Mouse (Mus musculus): ENCODE data around the gene Lrch3. TPM values are rescaled to one million over a fixed set of nuclear protein-coding genes. Genes with fewer than 3 reads are reported as not detected.

Gene Lrch3
- polyA plus RNA-seq, 1 experiment from 2014 or later: 54.2 TPM

GRCm38 (mm10) chr16:32876831-32877230 is 37.1 kb upstream of the Lrch3 start:
- DNase-seq (ENCODE audit: low spot score) (no peak), ATAC-seq (ENCODE audit: low FRiP score) (no peak)
- 36% methylated on average over 9 of the region's 9 CpGs for WGBS
- no peak overlapping the region for H3K27ac ChIP-seq (ENCODE audit: low read depth, low read length)
- no peaks in the 10 kb centered on the region for H3K9me3 ChIP-seq (ENCODE audit: control insufficient read depth, low read length)
- peak overlapping the region; percentile 80 for H3K4me2 ChIP-seq (replicated peaks; ENCODE audit: low read depth, low read length)
- H3K27me3 ChIP-seq (ENCODE audit: control insufficient read depth, insufficient read depth, low read length): no peaks in the 10 kb centered on the region
- H3K36me3 ChIP-seq (ENCODE audit: control insufficient read depth, insufficient read depth, low read length): no peaks in the 10 kb centered on the region
- peak overlapping the region; percentile 84; the same call in 1 of the 2 replicates for H3K9ac ChIP-seq (ENCODE audit: low read depth, low read length)
- peaks cover 2% of the 10 kb centered on the region for H3K4me1 ChIP-seq (replicated peaks; ENCODE audit: control insufficient read depth, insufficient read depth, low read length)
- peak overlapping the region; percentile 92 for H3K4me3 ChIP-seq (ENCODE audit: low read depth, low read length)

DNA sequence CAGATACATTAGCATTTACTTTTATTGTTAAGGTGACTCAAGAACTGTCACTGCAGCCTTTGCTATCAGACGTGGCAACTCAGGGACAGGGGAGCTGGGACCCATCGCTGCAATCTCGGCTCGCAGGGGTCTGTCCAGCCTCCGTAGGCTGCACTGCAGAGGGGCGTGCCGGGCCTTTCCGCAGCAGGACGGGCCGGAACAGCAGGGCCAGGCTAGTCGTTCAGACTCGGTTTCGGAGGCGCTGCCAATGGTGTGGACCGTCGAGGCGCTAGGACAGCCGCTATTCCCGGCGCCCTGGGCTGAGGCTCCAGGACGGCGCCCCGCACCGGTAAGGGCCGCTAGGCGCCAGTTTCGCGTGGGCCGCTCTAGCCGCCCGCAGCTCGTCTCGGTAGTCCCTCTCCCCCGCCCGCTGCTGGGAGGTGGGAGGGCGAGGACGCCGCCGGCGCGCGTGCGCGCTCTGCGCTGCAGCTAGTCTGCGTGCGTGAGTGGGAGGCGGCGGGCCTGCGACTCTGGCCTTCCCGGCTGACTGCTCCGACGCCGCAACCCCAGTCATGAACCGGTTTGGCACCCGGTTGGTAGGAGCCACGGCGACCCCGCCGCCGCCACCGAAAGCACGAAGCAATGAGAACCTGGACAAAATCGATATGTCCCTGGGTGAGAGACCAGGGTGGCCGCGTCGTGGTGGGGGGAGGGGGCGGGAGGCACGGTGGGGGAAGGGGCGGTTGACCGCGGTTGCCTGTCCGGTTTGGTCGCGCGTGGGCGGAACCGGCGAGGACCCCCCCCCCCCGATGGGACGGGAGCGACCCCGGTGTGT is 36.4 kb upstream of the Lrch3 start, which contains the start of the genes Fyttd1 and Rubcn:
Gene Fyttd1 (plus strand): TSS at position 158 of the 814 bp plus-strand sequence.
Gene Rubcn (minus strand): TSS at position 424 of the 814 bp plus-strand sequence.
- H3K9ac ChIP-seq (ENCODE audit: low read depth, low read length): peak within 1 kb of the TSS; percentile 84
- peaks cover 2% of the 10 kb centered on the region for H3K4me1 ChIP-seq (replicated peaks; ENCODE audit: control insufficient read depth, insufficient read depth, low read length)
- H3K27me3 ChIP-seq (ENCODE audit: control insufficient read depth, insufficient read depth, low read length): no peaks in the 10 kb centered on the region
- H3K4me3 ChIP-seq (ENCODE audit: low read depth, low read length): peak within 1 kb of the TSS; percentile 92
- no peaks in the 10 kb centered on the region for H3K9me3 ChIP-seq (ENCODE audit: control insufficient read depth, low read length)
- peak; percentile 97 for DNase-seq (ENCODE audit: low spot score)
- peak within 1 kb of the TSS; percentile 83 for H3K27ac ChIP-seq (ENCODE audit: low read depth, low read length)
- ATAC-seq (ENCODE audit: low FRiP score): peak; percentile 97
- no peaks in the 10 kb centered on the region for H3K36me3 ChIP-seq (ENCODE audit: control insufficient read depth, insufficient read depth, low read length)
- H3K4me2 ChIP-seq (replicated peaks; ENCODE audit: low read depth, low read length): peak within 1 kb of the TSS; percentile 80
- under 1% methylated on average over 72 of the region's 83 CpGs for WGBS

- peak overlapping the region; percentile 80 for H3K4me2 ChIP-seq (replicated peaks; ENCODE audit: low read depth, low read length)
- H3K9me3 ChIP-seq (ENCODE audit: control insufficient read depth, low read length): no peaks in the 10 kb centered on the region
- H3K27ac ChIP-seq (ENCODE audit: low read depth, low read length): peak overlapping the region; percentile 83
- no peaks in the 10 kb centered on the region for H3K36me3 ChIP-seq (ENCODE audit: control insufficient read depth, insufficient read depth, low read length)
- DNase-seq (ENCODE audit: low spot score) (peak; percentile 63), ATAC-seq (ENCODE audit: low FRiP score) (peak; percentile 77; the same call in 1 of the 2 replicates)
- H3K27me3 ChIP-seq (ENCODE audit: control insufficient read depth, insufficient read depth, low read length): no peaks in the 10 kb centered on the region
- H3K4me3 ChIP-seq (ENCODE audit: low read depth, low read length): peak overlapping the region; percentile 92
- H3K9ac ChIP-seq (ENCODE audit: low read depth, low read length): peak overlapping the region; percentile 84
- H3K4me1 ChIP-seq (replicated peaks; ENCODE audit: control insufficient read depth, insufficient read depth, low read length): peaks cover 2% of the 10 kb centered on the region
- WGBS: under 1% methylated on average over 34 of the region's 34 CpGs
Observed at GRCm38 (mm10) chr16:32878157-32878598, 35.7 kb upstream of the Lrch3 start.

DNA sequence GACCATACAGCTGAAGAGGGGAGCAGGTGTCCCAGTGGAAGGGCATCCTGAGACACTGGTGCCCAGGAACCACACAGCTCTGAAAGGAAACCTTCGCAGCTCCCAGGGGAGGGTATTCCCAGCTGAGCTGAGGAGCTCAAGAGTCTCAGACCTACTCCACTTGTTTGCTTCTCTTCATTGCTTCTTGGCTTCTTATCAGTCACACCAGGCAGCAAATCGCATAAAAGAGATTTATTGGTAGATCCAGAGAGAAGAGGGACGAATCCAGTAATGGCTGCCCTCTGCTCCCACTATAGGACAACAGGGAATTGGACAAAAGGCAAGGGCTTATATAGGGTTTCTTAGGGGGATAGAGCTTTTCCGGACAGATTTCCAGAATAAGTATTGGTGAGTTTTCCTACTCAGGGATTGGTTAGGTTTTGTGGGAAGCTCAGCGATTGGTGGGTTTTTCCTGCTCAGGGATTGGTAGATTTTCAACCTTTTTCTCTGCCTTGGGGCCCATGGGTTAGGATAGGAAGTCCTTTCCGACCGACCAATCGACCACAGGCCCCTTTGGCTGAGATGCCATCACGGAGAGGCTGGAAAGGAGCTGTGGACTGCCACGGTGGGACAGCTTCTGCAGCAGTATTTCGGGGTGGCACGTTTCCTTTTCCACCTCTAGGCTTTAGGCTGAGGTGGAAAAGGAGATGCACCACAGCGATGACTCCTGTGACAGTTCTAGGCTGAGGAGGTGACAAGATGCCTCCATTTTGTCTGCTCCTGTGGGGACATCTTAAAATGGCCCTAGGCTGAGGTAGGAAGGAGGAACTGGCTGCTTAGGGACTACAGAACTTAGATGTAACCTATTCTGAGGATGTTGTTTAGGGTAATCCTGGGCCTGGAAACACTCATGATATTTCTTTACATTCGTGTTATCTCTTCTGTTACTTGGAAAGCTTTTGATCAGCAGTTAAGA is 34.7 kb upstream of the Lrch3 start:
- peak overlapping the region; percentile 80 for H3K4me2 ChIP-seq (replicated peaks; ENCODE audit: low read depth, low read length)
- no peaks in the 10 kb centered on the region for H3K36me3 ChIP-seq (ENCODE audit: control insufficient read depth, insufficient read depth, low read length)
- no peaks in the 10 kb centered on the region for H3K9me3 ChIP-seq (ENCODE audit: control insufficient read depth, low read length)
- no peak for ATAC-seq (ENCODE audit: low FRiP score)
- no peak overlapping the region; the same call in 1 of the 2 replicates for H3K9ac ChIP-seq (ENCODE audit: low read depth, low read length)
- H3K4me3 ChIP-seq (ENCODE audit: low read depth, low read length): peak overlapping the region; percentile 92
- peaks cover 2% of the 10 kb centered on the region for H3K4me1 ChIP-seq (replicated peaks; ENCODE audit: control insufficient read depth, insufficient read depth, low read length)
- 87% methylated on average over 14 of the region's 14 CpGs for WGBS
- DNase-seq (ENCODE audit: low spot score): peak; percentile 9
- no peaks in the 10 kb centered on the region for H3K27me3 ChIP-seq (ENCODE audit: control insufficient read depth, insufficient read depth, low read length)
- no peak overlapping the region for H3K27ac ChIP-seq (ENCODE audit: low read depth, low read length)

GRCm38 (mm10) chr16:32881538-32881937 is 32.4 kb upstream of the Lrch3 start:
- Histone ChIP-seq H3K27ac (ENCODE audit: low read depth, low read length) (no peak overlapping the region), H3K4me1 (replicated peaks; ENCODE audit: control insufficient read depth, insufficient read depth, low read length) (peaks cover 2% of the 10 kb centered on the region), H3K4me3 (ENCODE audit: low read depth, low read length) (no peak overlapping the region), H3K36me3 (ENCODE audit: control insufficient read depth, insufficient read depth, low read length) (no peaks in the 10 kb centered on the region), H3K9ac (ENCODE audit: low read depth, low read length) (no peak overlapping the region), H3K9me3 (ENCODE audit: control insufficient read depth, low read length) (no peaks in the 10 kb centered on the region), H3K27me3 (ENCODE audit: control insufficient read depth, insufficient read depth, low read length) (no peaks in the 10 kb centered on the region), H3K4me2 (replicated peaks; ENCODE audit: low read depth, low read length) (no peak overlapping the region)
- 81% methylated on average over 7 of the region's 7 CpGs for WGBS
- DNase-seq (ENCODE audit: low spot score): no peak
- no peak for ATAC-seq (ENCODE audit: low FRiP score)

- Histone ChIP-seq H3K36me3 (ENCODE audit: control insufficient read depth, insufficient read depth, low read length) (peaks cover 4% of the 10 kb centered on the region; the same call in 1 of the 2 replicates), H3K4me3 (ENCODE audit: low read depth, low read length) (no peak overlapping the region), H3K4me1 (replicated peaks; ENCODE audit: control insufficient read depth, insufficient read depth, low read length) (no peaks in the 10 kb centered on the region), H3K9ac (ENCODE audit: low read depth, low read length) (no peak overlapping the region), H3K27me3 (ENCODE audit: control insufficient read depth, insufficient read depth, low read length) (no peaks in the 10 kb centered on the region), H3K9me3 (ENCODE audit: control insufficient read depth, low read length) (no peaks in the 10 kb centered on the region), H3K27ac (ENCODE audit: low read depth, low read length) (no peak overlapping the region), H3K4me2 (replicated peaks; ENCODE audit: low read depth, low read length) (no peak overlapping the region)
- DNase-seq (ENCODE audit: low spot score) (no peak), ATAC-seq (ENCODE audit: low FRiP score) (no peak)
- 90% methylated on average over 7 of the region's 7 CpGs for WGBS
Observed at GRCm38 (mm10) chr16:32887996-32888395, 25.9 kb upstream of the Lrch3 start.

- Histone ChIP-seq H3K4me3 (ENCODE audit: low read depth, low read length) (no peak overlapping the region), H3K9me3 (ENCODE audit: control insufficient read depth, low read length) (no peaks in the 10 kb centered on the region), H3K36me3 (ENCODE audit: control insufficient read depth, insufficient read depth, low read length) (peaks cover 4% of the 10 kb centered on the region; the same call in 1 of the 2 replicates), H3K4me2 (replicated peaks; ENCODE audit: low read depth, low read length) (no peak overlapping the region), H3K4me1 (replicated peaks; ENCODE audit: control insufficient read depth, insufficient read depth, low read length) (no peaks in the 10 kb centered on the region), H3K9ac (ENCODE audit: low read depth, low read length) (no peak overlapping the region), H3K27me3 (ENCODE audit: control insufficient read depth, insufficient read depth, low read length) (no peaks in the 10 kb centered on the region), H3K27ac (ENCODE audit: low read depth, low read length) (no peak overlapping the region)
- ATAC-seq (ENCODE audit: low FRiP score) (no peak), DNase-seq (ENCODE audit: low spot score) (no peak)
- WGBS: 67% methylated on average over 2 of the region's 2 CpGs
Observed at GRCm38 (mm10) chr16:32889881-32890280, 24.0 kb upstream of the Lrch3 start.

DNA sequence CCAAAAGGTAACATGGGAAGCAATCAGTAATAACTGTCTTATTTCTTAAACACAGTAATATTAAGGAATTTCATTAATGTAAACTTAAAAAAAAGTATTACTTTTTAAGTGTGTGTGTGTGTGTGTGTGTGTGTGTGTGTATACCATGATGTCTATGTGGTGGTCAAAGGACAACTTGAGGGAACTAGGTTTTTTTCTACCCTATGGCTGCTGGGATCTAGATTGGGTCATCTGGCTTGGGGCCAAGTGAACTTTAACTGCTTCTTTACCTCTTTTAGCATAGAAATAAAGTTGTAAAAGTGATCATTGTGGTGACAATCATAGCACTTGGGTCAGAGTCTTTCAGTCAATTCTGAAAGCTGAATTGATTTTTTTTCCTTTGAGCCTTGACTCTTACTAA is 17.8 kb upstream of the Lrch3 start:
- ATAC-seq (ENCODE audit: low FRiP score) (no peak), DNase-seq (ENCODE audit: low spot score) (no peak)
- Histone ChIP-seq H3K9me3 (ENCODE audit: control insufficient read depth, low read length) (no peaks in the 10 kb centered on the region), H3K9ac (ENCODE audit: low read depth, low read length) (no peak overlapping the region), H3K36me3 (ENCODE audit: control insufficient read depth, insufficient read depth, low read length) (peaks cover 6% of the 10 kb centered on the region; the same call in 1 of the 2 replicates), H3K4me2 (replicated peaks; ENCODE audit: low read depth, low read length) (no peak overlapping the region), H3K4me3 (ENCODE audit: low read depth, low read length) (no peak overlapping the region), H3K27ac (ENCODE audit: low read depth, low read length) (no peak overlapping the region), H3K4me1 (replicated peaks; ENCODE audit: control insufficient read depth, insufficient read depth, low read length) (no peaks in the 10 kb centered on the region), H3K27me3 (ENCODE audit: control insufficient read depth, insufficient read depth, low read length) (no peaks in the 10 kb centered on the region)
